9 mouse cellular contexts compared by ENCODE assay signal in the genomic region with DNA sequence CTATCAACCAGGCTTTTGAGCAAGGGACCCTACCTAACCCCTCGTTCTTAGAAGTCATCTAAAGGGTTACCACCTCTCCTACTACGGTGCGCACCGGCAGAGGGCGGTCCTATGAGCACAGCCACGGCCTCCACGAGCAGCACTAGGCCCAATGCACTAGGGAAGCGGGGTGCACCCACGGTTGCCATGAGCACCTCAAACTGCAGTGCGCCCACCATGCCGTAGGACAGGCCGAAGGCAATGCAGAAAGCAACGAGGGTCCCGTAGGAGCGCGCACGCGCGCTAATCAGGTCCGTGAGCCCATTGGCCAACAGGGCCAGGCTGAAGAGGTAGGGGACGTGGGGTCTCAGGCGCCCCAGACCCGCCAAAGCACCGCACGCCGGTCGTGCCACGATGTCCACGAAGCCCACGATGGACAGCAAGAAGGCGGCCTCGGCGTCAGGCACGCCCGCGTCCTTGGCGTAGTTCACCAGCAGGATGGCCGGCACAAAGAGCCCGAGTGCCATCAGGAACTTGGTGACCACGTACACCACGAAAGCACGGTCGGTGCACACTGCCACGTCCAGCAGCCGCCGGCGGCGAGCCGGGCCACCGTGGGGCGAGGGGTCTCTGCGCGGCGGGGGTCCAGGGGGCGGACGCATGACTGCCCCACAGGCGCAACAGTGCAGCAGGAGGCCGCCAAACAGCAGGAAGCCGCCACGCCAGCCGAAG. TPM values are rescaled to one million over a fixed set of nuclear protein-coding genes. Genes with fewer than 3 reads are reported as not detected.
A peak's percentile ranks its signal among the peaks of the same experiment; 100 is the strongest.
DNase-seq lines count a peak whose midpoint lies in the region; ATAC-seq and TF ChIP-seq lines count a peak whose summit lies in the region.
"Had no signal": no experiment of that assay in that cellular context is flagged by ENCODE, and none has a peak within 500 bp of the region (broad histone marks: within the 10 kb centered on the region; RNA-seq: fewer than 3 reads in every experiment).

No protein-coding gene starts in this region.

- H3K9me3 ChIP-seq in lung, postnatal 0 days (ENCODE audit: low read length): no peaks in the 10 kb centered on the region
- no peaks in the 10 kb centered on the region for H3K9me3 ChIP-seq in limb, embryonic 12.5 days

- 0 out of 2 replicates have a peak, but pooled peaks cover 16% of the 10 kb centered on the region for H3K27me3 ChIP-seq in lung, postnatal 0 days (replicated peaks; ENCODE audit: insufficient read depth, low read length)
- peaks cover 56% of the 10 kb centered on the region for H3K27me3 ChIP-seq in limb, embryonic 12.5 days

- peak; percentile 43 for DNase-seq in adrenal gland, postnatal 14 days
- DNase-seq in adrenal gland, adult 2 months: no peak
- DNase-seq in lung, postnatal 0 days (ENCODE audit: low spot score): no peak
- DNase-seq in lung, adult 18-20 months: no peak
- DNase-seq in frontal cortex, postnatal 14 days (ENCODE audit: low spot score in 2 of 2): peak; percentile 35 to 44
- DNase-seq in retina, postnatal 1 day: peak; percentile 50
- no peak for DNase-seq in testis, postnatal 10 days (ENCODE audit: low spot score)

- peak; percentile 44 for TF ChIP-seq CTCF in lung, postnatal 0 days (IDR thresholded peaks at IDR 0.05)

- peak overlapping the region; percentile 21 for H3K4me3 ChIP-seq in lung, postnatal 0 days (ENCODE audit: low read depth, low read length)
- H3K4me3 ChIP-seq in limb, embryonic 12.5 days (replicated peaks): peak overlapping the region; percentile 43

- ATAC-seq in lung, postnatal 0 days: peak; percentile 32
- ATAC-seq in limb, embryonic 12.5 days (ENCODE audit: insufficient number of reproducible peaks, insufficient read depth, low FRiP score, low TSS enrichment, low read depth): peak; percentile 26

- peak overlapping the region; percentile 58 for H3K4me2 ChIP-seq in lung, postnatal 0 days (replicated peaks; ENCODE audit: low read depth, low read length)
- H3K4me2 ChIP-seq in limb, embryonic 12.5 days: peak overlapping the region; percentile 75

- peaks cover 10% of the 10 kb centered on the region; the same call in 1 of the 2 replicates for H3K4me1 ChIP-seq in lung, postnatal 0 days (ENCODE audit: insufficient read depth, low read depth, low read length)
- H3K4me1 ChIP-seq in limb, embryonic 12.5 days (replicated peaks): peaks cover 23% of the 10 kb centered on the region

- WGBS in lung, postnatal 0 days: 7% methylated on average over 60 of the region's 61 CpGs
- 2% methylated on average over 61 of the region's 61 CpGs for WGBS in limb, embryonic 12.5 days

- H3K27ac ChIP-seq in lung, postnatal 0 days (ENCODE audit: low read length): no peak overlapping the region
- no peak overlapping the region for H3K27ac ChIP-seq in limb, embryonic 12.5 days
- H3K27ac ChIP-seq: macrophage had no signal

- H3K36me3 ChIP-seq in lung, postnatal 0 days (ENCODE audit: insufficient read depth, low read length): no peaks in the 10 kb centered on the region
- peaks cover 28% of the 10 kb centered on the region for H3K36me3 ChIP-seq in limb, embryonic 12.5 days

- TF ChIP-seq EP300 in lung, postnatal 0 days (IDR thresholded peaks at IDR 0.05): no peak

- H3K9ac ChIP-seq in lung, postnatal 0 days (replicated peaks; ENCODE audit: low read depth): no peak overlapping the region
- H3K9ac ChIP-seq in limb, embryonic 12.5 days (replicated peaks): peak overlapping the region; percentile 65

RNA-seq across cellular contexts. Expression of a gene that starts 2.6 kb away (rescaled TPM):
- not detected in 2 replicates for total RNA-seq in adrenal gland, postnatal 14 days (2021)
- not detected for total RNA-seq in adrenal gland, adult 2 months (2021)
- polyA plus RNA-seq in adrenal gland, adult 2 months (2012; rRNA removed): 0.07 and 0.61 TPM in 2 replicates
- polyA plus RNA-seq in lung, postnatal 0 days (2015; fragmentation: Nextera tagmentation; extraction: Ambion mirVana): 0.07 and 0.13 TPM in 2 replicates
- polyA plus RNA-seq in limb, embryonic 12.5 days (2016; fragmentation: Nextera tagmentation; extraction: Ambion mirVana): 0.30 and 0.42 TPM in 2 replicates
- polyA plus RNA-seq: macrophage had no signal

RNA-seq across cellular contexts. Expression of a gene that starts 22.7 kb away (rescaled TPM):
- 0.22 TPM in 1 of 2 replicates, not detected in the other for total RNA-seq in adrenal gland, postnatal 14 days (2021)
- total RNA-seq in adrenal gland, adult 2 months (2021): not detected
- not detected in 2 replicates for polyA plus RNA-seq in adrenal gland, adult 2 months (2012; rRNA removed)
- 0.16 and 0.31 TPM in 2 replicates for polyA plus RNA-seq in lung, postnatal 0 days (2015; fragmentation: Nextera tagmentation; extraction: Ambion mirVana)
- 0.68 and 0.76 TPM in 2 replicates for polyA plus RNA-seq in limb, embryonic 12.5 days (2016; fragmentation: Nextera tagmentation; extraction: Ambion mirVana)
- polyA plus RNA-seq: macrophage had no signal

RNA-seq across cellular contexts. Expression of a gene that starts 23.0 kb away (rescaled TPM):
- 18.6 and 22.9 TPM in 2 replicates for total RNA-seq in adrenal gland, postnatal 14 days (2021)
- total RNA-seq in adrenal gland, adult 2 months (2021): 10 to 100 TPM; 14.6 to 18.5 TPM
- 17.4 and 19.7 TPM in 2 replicates for polyA plus RNA-seq in adrenal gland, adult 2 months (2012; rRNA removed)
- polyA plus RNA-seq in lung, postnatal 0 days (2015; fragmentation: Nextera tagmentation; extraction: Ambion mirVana): 22.0 and 22.2 TPM in 2 replicates
- polyA plus RNA-seq in limb, embryonic 12.5 days (2016; fragmentation: Nextera tagmentation; extraction: Ambion mirVana): 53.7 and 55.5 TPM in 2 replicates

RNA-seq across cellular contexts. Expression of a gene that starts 33.4 kb away (rescaled TPM):
- 0.30 TPM in 1 of 2 replicates, not detected in the other for total RNA-seq in adrenal gland, postnatal 14 days (2021)
- total RNA-seq in adrenal gland, adult 2 months (2021): under 1 TPM in 1 of 2 experiments, not detected in 1; 0.24 TPM
- 1.5 and 8.5 TPM in 2 replicates for polyA plus RNA-seq in adrenal gland, adult 2 months (2012; rRNA removed)
- polyA plus RNA-seq in lung, postnatal 0 days (2015; fragmentation: Nextera tagmentation; extraction: Ambion mirVana): 1.4 and 2.7 TPM in 2 replicates
- 8.6 and 10.0 TPM in 2 replicates for polyA plus RNA-seq in limb, embryonic 12.5 days (2016; fragmentation: Nextera tagmentation; extraction: Ambion mirVana)
- polyA plus RNA-seq: macrophage had no signal

Comparison
In these comparisons a context has a peak if more than half of its experiments do, and no peak if none do; other contexts are left out.
1. DNase-seq: peak in adrenal gland, postnatal 14 days (single experiment), frontal cortex, postnatal 14 days (2 of 2) and retina, postnatal 1 day (single experiment); none in adrenal gland, adult 2 months (single experiment), lung, postnatal 0 days (single experiment), lung, adult 18-20 months (0 of 2) and testis, postnatal 10 days (single experiment).